Mouse (Mus musculus): Measurements from ENCODE around the gene Xrn2.
"Not testable (repeated sequence)": the region's sequence is repeated elsewhere in the genome, so short reads cannot be mapped to it uniquely, and the experiment has no call there.

Gene Xrn2

GRCm38 (mm10) chr2:147012623-147013184, at the start of gene Xrn2:
Gene Xrn2 (plus strand): TSS chr2:147012996.
- DNase-seq = peak; percentile 96

GRCm38 (mm10) chr2:146975024-146975423, 37.8 kb upstream of the Xrn2 start:
- no peak for DNase-seq

DNA sequence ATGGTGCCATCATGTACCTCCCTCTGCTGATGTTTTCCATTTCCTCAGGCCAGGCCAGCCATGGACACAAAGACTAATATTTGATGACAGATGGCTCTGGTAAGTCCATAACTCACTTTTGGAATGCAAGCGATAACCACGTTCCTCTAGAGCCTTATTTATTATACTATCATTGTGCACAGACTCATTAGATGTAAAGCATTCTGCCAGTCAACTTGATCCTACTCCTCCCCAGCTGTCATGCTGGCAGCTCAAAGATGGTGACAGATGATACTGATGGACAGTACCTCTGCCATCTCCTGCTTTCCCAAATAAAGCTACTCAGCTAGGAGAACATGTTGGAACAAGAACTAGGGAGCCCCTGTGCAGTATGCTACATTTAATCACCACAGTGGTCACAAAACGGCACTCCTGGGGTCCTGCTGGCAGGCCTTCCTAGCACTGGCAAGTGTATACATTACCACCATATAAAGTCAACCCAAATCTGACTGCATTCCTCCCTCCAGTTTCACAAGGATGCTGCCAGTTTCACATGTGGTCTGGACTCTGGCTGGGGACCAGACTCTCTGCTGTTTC, 37.3 kb upstream of the Xrn2 start:
- DNase-seq = no peak

DNA sequence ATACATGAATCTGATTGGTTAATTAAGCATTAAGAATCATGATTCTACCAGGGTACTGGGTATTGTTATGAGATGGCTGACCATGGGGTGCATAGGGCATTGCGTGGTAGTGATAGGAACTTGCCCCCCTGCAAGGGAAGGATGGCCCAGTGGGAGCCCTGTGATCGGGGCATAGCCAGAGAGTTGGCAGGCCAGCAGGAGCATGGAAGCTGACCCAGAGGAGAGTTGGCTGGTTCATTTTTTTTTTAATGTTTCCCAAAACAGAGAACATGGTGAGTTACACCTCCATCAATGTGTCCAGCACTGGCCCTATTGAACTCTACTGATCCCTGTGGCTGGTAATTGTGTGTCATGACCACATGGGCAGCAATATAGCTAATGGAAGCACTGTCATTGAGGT, 30.0 kb upstream of the Xrn2 start:
- DNase-seq = no peak

DNA sequence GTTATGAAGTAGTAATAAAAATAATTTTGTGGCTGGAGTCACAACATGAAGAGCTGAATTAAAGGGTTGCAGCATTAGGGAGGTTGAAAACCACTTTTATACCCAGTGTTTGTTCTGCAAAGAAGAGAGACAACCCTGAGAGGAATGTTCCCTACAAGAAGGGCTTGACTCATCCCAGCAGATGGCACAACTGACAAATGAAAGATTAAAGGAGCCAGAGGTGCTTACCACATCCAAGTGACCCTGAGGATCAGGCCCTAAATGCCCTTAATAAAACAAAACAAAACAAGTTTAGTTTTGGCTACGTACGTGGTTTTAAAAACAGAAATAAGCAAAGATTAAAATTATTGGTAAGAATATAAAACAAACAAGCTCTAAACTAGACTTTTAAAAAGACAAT, 28.0 kb upstream of the Xrn2 start:
- no peak for DNase-seq

DNA sequence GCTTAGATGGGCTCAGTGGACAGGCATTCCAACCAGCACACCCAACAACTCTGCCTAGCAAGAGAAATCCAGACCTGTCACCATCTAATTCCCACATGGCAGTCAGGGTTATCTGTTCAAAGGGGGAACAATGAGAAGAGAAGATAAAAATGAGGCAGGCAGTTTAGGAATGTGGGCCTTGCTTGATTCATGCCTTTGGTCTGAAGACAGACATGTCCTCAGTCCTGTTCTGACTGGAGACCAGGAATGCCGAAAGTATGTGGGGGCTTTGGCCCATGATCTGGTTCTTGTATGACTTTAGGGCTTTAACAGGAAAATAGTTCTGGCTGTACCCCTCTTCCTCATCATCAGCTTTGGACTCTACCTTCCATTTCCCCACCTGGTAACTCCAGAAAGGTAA, 27.0 kb upstream of the Xrn2 start:
- DNase-seq = no peak

GRCm38 (mm10) chr2:146986429-146986828, 26.4 kb upstream of the Xrn2 start:
- DNase-seq = no peak

DNA sequence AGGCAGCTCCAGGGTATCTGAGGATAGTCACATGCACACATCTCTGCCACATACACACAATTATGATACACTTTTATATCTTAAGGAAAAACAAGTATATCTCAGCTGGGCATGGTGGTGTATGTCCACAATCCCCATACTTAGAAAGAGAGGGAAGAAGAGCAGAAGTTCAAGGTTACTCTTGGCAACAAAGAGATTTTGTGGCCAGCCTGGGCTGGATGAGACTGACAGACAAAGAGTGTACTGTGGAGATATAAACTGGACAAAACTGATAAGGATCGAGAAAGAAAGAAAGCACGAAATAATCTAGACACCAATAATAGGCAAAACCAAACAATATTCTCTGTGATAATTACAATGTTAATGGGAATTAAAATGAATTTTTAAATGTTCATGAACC, 5.5 kb upstream of the Xrn2 start:
- DNase-seq = no peak

GRCm38 (mm10) chr2:147009084-147009483, 3.7 kb upstream of the Xrn2 start:
- no peak for DNase-seq

DNA sequence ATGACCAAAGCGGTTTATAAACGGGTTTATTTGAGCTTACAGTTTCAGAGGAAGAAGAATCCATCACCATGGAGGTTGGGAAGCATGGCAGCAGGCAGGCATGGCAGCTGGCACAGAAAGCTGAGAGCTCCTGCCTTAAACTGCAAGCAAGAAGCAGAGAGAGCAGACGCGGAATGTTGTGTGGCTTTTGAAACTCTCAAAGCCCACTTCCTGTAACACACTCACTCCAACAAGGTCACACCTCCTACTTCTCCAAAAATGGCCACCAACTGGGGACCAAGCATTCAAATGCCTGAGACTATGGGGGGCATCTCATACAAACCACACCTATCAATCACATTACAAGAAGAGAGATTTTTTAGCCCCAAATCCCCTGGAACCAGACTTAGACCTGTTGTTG, 2.7 kb upstream of the Xrn2 start:
- no peak for DNase-seq

- DNase-seq = no peak
Observed at GRCm38 (mm10) chr2:147010952-147011351, 1.8 kb upstream of the Xrn2 start.

DNA sequence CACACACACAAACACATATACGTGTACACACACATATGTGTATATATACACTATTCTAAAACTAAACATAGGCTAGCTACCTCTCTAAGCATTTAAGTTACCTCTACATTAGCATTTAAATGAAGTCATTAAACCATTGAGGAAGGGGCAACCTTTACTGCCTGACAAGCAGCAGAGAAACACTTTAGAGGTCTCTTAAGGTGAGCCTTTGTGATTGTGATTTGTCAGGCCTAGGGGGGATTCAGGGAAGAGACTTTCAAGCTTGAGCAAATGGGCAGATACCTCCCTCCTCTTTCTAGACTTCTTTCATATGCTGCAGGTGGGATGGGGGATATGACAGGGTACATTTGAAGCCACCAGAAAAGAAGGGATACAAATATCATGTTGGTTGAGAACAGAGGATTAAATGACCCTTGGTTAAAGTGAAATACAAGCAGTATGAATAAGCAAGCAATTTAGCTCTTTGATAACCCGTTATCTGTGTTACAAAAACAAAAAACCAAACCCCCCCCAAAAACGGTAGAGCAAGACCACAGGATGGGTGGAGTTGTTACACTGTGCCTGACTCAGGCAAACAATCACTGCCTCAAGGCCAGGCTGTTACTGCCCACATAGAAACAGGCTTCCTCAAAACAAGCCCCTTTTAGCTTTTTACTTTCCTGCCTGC, 1.2 kb upstream of the Xrn2 start:
- DNase-seq = no peak

- no peak for DNase-seq
Observed at GRCm38 (mm10) chr2:147012141-147012622, 614 bp upstream of the Xrn2 start.

DNA sequence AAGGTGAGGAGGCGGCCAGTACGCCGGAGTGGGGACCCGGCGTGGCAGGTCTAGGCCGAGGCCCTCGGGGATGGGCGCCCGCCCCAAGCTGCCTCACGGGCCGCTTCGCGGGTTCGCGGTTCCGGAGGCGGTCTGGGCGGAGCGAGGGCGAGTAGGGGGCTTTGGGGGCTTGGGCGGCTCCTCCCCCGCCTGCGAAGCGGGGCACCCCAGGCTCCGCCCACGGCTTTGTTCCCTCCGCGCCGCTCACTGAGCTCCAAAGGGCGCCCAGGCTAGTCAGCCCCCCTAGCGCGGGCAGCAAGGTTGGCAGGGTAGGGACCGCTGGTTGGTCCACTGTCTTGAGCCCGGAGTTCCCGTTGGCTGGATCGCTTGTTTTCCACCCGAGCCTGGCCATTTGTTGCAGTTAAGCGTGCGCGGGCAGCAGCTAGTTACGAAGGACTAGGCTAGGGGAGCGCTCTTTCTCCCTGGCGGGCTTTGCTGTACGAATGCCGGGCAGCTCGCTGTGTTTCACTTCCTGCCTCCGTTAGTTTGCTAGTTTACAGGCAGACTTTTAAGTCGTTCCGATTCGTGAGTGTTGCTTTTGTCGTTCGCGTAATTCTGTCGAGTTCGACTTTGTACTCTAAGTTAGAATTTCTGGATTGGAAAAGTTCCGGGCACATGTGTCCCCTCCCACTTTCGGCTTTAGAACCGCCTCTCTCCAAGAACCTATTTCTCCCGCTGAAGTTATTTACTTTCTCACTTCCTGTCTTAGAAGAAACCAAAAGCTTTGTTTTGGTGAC, 586 bp downstream of the Xrn2 start:
- DNase-seq = no peak

DNA sequence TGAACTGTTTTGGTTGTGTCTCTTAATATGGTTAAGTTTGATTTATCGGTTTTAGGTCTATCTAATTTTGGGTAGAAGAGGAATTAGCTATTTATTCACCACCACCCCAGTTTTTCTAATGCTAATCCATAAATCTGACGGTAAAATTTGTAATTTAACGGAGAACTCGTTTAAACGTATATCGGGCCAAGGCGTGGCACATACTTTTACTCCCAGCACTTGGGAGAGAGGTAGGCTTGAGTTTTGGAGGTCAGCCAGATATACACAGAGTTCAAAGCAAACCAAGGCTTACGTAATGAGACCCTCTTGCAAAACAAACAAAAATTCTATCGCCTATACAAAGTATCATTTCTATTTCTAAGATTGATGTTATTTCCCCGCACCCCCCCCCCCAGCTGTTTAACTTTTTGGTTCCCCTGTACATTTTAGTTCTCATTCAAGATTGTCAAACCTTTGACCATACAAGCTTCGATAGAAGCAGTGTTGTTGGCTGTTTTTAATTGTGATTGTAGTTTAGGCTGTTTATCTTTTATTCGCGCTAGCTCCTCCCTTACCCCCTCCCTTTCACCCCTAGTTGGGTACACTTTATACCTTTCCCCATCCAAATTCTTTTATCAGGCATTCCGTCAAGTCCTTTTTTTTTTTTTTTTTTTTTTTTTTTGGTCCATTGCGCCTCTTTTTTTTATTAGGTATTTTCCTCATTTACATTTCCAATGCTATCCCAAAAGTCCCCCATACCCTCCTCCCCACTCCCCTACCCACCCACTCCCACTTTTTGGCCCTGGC, 1.5 kb downstream of the Xrn2 start:
- no peak for DNase-seq

DNA sequence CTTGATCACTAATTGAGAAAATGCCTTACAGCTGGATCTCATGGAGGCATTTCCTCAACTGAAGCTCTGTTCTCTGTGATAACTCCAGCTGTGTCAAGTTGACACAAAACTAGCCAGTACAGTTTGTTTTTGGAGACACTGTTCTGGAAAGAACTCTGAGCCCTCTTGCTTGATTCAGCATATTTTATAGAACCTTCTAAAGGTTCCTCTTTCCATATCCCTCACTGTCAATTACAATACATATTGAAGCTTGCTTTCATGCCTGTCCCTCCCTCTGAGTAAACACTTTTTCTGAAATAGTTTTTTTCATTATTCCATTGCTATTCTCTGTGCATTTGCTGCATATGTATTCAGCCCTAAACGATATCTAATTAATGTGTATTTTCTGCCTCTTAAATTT, 9.2 kb downstream of the Xrn2 start:
- DNase-seq = not testable (repeated sequence)

GRCm38 (mm10) chr2:147023067-147023466, 10.3 kb downstream of the Xrn2 start:
- no peak for DNase-seq

- no peak for DNase-seq
Observed at GRCm38 (mm10) chr2:147023560-147023959, 10.8 kb downstream of the Xrn2 start.

DNA sequence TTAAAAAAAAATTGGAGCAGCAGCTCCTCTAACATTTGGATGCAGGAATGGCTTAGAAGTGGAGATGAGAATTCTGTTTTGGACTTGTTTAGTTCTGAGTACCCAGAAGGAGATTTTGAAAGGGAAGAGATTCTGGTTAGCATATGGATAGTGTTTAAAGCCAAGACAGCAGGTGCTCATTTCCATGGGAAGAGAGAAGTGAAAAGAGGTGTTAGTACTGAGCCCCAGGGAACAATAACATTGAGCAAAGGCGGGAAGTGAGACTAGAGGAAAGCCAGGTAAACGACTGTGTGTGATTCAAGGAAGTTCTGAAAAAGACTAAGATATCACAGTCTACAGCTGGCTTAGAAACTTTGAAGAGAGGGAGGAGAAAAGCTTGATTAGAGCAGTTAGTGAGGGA, 20.3 kb downstream of the Xrn2 start:
- no peak for DNase-seq

DNA sequence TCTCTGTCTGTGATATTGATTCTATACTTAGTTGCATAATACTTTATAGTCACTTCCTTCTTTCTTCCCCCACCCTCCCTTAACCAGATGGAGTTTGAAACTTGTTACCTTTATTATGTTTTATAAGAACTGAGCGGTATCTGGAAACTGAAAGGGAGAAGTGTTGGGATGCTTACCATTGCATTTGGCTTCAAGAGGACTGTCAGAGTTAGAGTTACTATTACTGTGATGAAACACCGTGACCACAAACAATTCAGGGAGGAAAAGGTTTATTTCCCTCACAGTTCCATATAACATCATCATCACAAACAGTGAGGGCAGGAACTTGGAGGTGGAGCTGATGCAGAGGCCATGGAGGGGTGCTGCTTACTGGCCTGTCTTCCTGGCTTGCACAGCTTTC, 23.1 kb downstream of the Xrn2 start:
- no peak for DNase-seq

DNA sequence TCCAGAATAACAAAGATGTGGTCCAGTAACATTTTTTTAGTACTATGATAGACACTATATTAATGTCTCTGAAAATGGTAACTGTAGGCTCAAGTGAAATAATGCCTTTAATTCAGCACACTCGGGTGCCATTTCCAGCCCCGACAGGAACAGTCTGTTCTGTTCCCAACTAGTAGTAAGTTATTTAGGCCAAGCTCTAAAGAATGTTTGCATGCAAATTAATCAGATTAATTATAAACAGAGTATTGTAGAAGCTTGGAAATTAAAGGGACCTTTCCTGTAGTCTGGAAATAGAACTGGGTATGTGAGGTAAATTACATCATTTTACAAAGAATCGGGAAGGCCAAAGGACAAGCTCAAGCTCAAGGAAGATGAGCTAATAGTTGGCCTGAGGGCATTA, 34.3 kb downstream of the Xrn2 start:
- DNase-seq = no peak

- DNase-seq = no peak
Observed at GRCm38 (mm10) chr2:147053229-147053892, 40.6 kb downstream of the Xrn2 start.
